Mouse (Mus musculus): Measurements from ENCODE around the gene Ube2e1.

DNA sequence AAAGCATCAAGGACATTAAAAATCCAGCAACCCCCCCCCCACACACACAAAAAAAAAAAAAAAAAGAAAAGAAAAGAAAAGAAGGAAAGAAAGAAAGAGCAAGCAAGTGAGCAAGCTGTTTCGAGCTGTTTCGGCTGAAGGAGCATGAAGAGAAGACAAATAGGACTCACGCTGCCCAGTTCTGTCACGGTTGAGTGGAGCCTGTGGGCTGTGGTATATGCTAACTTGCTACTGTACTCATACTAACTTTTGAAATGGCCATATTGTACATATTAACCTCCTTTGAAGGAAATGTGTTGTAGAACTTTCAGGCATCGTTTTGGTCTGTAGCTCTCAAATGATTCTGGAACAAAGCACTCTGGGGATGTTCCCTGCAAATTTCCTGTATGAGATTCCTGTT is 48.2 kb upstream of the Ube2e1 start:
- TF ChIP-seq CTCF (IDR thresholded peaks at IDR 0.05; ENCODE audit: borderline replicate concordance, insufficient read depth, low read length) (no peak), POLR2A (IDR thresholded peaks at IDR 0.05; ENCODE audit: low read depth, low read length) (no peak)
